Mouse (Mus musculus) gastrocnemius, adult 8-10 months (tissue): ENCODE data around the gene Snap25. TPM values are rescaled to one million over a fixed set of nuclear protein-coding genes. Genes with fewer than 3 reads are reported as not detected.

Experiments used
- DNase-seq, 2 experiments: peaks; one replicate each; pipeline ENCODE4 v3.0.0; 2022; ENCODE audit warnings: low spot score in 2 of 2
- total RNA-seq, 4 experiments: library from RNA; stranded (reverse); gene quantifications; 2 replicates each; pipeline ENCODE4 v1.2.4; 2022

Snap25 gene
- total RNA-seq, 4 experiments from 2014 or later = 0.29 to 0.38 (median 0.36) TPM; not detected in 1

DNA sequence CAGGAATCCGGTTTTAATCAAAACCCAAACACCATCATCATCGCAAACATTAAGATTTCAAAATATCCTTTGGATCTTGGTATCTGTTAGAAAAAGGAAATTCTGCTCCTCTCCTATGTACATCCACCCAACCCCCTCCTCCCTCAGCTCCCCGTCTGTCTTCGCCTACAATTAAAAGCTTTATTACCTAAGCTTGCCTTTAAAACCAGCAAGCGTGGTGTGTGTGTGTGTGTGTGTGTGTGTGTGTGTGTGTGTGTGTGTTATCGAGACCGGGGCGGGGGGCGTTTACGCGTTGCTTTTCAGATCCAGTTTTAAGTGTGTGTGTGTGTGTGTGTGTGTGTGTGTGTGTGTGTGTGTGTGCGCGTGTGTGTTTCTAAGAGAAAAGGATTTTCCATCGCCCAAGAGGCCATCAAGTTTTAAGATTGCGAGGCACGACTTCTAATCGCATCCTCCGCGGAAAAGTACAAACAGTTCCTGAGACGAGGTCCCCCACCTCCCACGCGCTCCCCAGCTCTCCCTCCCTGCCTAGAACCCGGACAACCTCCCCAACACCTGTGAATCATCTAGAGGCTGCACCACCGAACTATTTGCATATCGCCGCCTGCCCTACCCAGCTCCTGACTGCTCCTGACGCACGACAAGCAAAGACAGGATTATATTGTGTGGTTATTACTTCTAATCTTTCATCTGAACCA lies 1.4 kb upstream of the Snap25 start:
- no peak for DNase-seq

DNA sequence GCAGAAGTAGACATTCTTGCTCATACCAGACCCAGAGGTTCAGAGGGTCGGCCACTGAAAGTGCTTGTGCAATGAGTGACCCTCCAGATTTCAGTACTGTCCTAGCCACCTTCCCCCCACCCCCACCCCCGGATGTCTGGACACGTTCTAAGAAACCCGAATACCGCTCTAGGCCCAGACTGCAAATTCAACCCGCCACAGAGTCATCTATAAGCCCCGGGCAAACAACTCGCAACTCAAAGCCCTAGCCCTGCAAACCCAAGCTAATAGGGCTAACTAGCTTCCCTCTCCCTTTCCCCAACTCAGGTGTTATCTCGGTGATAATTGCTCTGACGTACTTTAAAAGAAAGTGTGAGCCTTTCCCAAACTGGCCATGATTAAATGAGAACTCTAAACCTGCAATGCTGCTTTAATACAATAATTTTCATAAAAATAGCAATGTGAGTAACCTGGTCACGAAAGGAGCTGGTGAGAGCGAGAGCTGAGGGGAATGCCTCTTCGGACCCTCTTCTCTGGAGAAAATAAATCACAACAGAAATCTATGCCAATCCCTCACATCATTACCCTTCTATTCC lies 725 bp upstream of the Snap25 start:
- no peak for DNase-seq

DNA sequence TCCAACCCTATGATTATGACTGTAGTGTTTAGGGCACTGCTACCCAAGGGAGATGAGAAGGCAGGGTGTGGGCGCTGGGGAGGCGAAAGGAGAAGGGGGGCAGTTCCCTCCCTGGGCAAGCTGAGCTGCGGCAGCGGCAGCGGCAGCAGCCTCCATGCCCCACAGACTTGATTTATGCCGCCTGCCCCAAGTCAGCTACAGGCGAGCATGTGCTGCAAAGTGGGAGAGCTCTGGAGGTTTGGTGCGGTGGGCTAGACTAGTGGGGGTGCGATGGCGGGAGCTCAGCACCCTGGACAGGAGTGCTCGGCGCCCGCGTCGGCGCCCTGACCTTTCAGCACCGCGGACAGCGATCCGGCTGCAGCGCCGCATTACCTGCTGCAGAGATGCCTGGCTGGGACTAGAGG lies 757 bp downstream of the Snap25 start:
- peak; percentile 23 to 51 for DNase-seq

DNA sequence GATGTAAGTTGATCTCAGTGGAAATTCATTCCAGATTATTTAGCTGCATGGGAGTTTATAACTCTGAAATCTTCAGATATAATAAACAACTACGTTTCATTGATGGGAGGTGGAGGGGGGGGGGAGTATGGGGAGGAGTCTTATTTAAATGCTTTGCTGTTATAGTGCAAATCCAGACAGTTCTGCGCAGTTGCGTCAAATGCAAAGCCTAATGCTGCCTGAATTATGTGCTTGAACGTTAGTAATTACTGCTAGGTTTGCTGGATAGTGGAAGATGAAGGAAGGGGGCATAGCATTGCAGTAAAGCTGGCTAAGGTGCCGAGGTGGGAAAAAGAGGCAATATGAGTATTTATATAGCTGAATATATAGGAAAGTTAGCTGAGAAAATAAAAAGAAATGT lies 2.3 kb downstream of the Snap25 start:
- no peak for DNase-seq

DNA sequence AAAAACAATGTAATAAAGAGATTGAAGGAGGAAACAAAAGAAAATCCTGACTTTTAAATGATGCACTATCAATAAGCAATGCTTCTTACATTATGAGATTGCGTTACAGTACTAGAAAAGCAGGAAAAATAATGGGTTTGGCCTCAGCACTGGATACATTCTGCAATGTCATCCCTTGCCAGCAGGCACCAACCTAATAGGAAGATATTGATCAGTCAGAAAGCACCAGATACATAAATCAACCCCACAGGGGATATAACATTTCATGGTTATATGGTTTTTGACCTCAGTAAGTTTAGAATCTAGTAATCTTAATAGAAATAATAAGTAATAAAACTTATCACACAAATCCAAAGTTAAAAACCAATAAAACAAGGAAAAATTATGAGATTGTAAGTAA lies 3.1 kb downstream of the Snap25 start:
- DNase-seq = no peak

DNA sequence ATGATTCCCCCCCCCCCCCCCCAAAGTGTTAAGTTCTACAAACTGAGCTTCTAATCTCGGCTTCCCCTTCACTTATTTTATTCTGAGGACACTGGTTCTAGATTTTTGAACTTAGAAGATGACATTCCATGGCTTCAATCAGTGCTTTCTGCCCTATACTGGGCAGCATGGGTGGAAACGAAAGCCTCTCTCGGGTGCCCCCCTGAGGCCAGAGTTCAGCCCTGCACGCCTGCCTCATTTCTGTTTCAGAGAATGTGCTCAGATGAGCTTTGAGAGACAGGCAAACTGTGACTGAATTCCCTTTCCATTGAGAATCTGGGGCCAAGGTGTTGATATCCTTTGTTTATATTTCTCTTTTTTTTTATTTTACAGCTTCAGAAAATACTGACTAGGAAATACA lies 7.0 kb downstream of the Snap25 start:
- DNase-seq = peak in 1 of 2 experiments; percentile 5

DNA sequence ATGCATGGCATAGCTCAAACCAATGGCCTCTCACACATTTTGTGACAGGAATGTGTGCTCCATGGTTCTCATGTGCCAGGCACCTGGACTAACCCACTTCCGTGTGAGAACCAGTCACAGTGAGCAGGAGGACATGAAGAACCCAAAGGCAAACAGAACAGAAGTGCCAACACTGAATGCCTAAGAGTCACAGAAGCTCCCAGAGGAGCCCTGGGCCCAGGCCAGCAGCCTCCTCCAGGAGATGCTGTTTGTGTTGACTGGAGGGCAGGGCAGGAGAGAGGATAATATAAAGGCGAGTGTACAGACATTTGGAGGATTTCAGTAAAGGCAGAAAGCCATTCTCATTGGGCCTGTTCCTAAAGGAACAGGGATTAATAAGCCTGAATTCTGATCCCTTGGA lies 25.0 kb downstream of the Snap25 start:
- no peak for DNase-seq

DNA sequence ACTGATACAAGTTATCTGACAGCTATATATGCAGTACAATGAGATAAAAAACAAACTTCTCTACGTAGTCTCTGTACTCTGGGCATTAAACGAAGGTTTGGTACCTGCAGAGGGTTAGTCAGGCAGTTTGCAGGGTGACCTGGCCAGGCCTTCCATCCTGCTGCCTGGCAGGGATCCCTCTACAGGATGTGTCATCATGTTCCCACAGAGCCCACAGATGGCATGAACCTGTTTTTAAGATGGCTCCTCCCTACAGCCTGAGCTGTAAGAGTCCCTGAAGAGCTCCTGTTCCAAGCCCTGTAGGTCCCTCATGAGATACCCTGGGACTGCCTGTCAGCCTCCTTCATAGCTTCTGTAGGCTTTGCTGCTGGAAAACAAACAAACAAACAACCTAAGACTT lies 29.0 kb downstream of the Snap25 start:
- DNase-seq = no peak

DNA sequence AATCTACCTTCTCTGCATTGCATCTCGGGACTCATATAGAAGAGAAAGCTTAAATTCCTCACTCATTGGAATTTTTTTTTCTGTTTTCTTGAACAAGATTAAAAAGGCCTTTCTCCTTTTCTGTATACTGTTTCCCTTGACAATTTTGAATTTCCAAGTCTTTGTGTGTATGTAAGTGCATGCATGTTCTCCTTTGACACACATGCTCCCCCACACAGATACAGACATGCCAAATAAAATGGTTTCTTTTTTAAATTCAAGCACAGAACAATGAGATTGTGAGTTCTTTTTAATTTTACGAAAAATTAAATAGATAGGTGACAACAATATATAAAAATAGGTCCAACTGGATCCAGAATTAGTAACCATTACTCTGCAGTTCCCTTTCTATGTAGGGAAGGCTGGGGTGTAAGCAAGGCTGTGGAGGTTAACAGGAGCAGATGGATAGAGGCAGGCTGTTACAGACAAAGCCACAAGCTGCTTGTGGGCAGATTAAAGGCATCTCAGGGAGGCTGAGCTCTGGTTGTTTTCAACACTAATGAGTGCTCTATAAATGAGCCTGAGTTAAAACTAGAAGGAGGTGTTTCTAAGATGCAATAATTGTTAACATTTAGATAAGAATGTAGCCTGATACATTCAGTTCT lies 31.6 kb downstream of the Snap25 start:
- no peak for DNase-seq

DNA sequence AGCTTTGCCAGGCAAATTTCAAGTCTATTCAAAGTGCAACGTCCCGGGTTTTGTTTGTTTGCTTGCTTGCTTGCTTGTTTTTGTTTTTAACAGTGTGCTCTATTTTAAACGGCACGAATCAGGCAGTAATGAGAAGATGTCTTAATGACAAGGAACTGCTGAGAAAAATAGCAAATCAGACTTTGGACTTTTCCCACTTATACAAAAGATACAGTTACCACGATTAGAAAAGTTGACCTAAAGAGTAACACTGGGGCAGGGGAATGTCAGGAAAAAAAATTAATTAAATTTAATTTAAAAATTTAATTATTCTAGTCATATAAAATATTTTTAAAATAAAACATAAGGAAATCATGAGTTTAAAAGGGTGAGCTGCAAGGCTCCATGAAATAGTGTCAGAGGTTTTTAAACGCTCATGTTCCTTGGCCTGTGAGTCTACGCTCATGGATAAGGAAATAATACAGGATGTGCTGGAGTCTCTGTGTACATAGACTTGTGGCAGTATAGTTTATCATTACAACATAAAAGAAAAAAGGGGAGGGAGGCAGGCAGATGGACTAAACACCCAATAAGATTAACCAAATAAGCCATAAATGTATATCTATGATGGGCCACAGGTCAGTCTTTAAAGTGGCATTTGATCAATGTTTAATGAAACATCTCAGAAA lies 32.2 kb downstream of the Snap25 start:
- DNase-seq = no peak

DNA sequence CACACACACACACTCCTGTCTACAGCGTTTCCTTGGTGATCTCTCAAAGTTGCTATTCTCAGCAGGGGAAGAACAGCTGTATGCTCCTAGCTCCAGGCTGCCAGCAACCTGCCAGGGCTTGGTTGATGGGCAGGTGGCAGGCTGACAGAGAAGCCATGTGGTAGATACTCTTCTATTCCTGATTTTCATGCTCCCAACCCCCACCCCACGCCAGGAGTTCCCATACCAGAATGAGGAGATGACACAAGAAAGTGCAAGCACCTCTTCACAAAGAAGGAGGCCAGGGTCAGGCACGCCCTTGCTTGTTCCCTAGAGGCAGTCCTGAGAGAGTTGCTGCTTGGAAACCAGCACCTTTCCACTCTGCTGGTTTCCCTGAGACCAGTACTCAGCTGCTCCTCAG lies 40.4 kb downstream of the Snap25 start:
- DNase-seq = no peak

DNA sequence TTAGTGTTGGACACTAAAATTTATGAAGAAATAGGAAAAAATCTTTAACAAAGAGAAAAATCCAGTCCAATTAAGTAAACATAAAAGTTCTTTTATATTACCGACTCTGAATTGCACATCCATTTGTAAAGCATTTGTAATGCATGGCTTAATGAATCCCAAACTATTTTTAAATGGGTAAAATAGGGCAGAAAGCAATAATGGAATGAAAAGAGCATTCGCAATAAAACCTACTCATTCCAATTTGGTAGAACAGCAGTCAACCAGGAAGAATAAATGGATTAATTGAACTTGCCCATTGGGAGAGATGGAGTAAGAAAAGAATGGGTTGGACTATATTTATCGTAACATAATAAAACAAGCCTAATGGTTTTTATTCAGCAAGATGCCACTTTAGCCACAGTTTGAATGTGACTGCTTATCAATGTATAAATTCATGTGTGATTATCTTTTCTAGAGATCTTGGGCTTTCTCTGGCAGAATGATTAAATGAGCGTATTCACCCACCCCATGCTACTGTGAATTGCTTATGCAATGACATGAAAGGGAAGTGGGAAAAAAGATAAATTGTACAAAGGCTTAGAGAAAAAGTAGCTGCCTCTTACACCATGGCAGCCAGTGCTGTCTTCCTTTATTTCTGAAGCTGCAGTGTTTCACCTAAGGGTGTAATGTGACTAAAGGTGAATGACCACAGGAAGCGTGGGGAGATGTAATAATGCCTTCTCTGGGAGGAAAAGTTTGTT lies 45.7 kb downstream of the Snap25 start:
- no peak for DNase-seq

DNA sequence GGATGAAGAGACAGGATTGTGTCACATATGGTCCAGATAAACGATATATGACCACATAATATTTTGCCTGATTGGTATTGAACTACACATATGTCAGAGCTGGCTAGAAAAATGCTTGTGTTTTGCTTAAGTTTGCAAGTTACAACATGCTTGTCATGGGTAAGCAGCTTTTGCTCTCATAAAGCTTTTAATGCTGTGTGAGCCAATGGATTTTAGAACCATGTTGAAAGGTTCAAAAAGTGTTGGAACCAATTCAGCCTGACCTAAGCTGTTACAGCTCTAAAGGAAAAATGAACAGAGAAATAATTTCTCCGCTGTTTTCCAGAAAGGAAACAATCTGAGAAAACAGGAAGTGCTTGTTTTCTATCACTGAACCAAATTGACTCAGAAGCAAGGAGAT lies 64.9 kb downstream of the Snap25 start:
- DNase-seq = no peak

DNA sequence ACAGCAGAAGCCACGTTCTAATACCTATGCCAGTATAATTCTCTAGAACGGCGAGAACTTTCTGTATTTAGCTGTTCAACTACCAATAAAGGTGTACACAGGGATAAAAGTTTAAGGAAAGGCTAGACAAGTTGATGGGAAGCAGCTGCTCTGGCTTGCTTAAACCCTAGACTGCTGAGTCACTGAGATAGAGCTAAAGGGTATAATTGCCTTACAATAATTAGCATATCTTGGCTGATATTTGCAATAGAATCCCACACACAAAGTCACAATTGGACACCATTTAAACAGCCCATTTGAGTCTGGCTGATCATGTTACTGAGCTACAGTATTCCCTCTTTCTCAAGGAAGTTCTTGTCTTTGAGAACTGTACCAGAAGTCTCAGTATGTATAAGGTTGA lies 65.4 kb downstream of the Snap25 start:
- no peak for DNase-seq

DNA sequence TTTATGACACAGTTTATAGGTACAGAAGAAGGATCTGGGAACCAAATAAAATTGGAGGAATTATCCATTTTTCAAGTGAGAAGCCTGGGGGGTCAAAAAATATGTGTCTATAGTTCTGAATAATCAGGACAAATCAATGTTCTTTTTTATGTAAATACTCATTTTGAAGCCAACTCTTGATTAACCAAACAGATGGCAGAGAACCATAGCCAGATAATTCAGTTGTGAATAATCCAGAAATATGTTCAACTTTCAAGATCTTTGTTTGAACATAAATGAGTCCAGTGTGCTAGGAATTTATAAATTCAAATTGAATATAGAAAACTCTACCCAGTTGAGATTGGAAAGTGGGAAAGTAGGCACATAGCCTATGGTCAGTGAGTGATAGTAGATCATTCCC lies 67.0 kb downstream of the Snap25 start:
- DNase-seq = no peak

DNA sequence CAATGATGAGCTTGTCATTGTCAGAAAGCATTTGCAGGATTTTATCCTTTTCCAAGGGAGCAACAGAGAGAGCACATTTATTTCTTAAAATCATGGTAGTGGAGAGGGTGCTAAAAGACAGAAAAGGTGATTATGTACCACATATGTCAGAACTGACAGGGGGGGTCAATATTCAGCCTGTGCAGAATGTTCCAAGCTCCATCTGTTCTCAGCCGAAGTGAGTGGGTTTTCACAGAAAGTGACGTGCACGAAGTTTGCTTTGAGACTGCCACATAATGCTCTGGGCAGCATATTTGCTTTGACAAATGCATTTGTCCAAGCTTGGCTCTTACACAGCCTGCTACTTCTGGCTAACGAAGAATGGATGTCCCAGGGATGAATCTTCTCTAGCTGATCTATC lies 71.1 kb downstream of the Snap25 start:
- DNase-seq = no peak

DNA sequence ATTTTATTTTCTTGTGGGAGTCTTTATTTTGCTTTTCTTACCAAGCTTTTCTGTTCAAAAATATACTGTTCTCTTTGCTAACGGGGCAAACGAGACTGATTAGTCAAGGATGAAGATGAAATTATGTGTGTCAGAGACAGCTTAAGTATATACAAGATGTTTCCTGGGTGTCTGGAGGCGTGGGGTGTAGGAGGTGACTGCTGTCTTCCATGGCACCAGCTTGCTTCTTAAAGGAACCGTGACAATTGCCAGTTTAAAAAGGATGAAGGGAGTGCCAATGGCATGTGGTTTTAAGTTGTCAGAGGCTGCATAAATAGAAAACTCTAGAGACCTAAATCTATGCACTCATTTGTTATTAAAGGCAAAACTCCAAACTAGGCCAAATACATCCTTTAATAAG lies 75.1 kb downstream of the Snap25 start:
- no peak for DNase-seq

DNA sequence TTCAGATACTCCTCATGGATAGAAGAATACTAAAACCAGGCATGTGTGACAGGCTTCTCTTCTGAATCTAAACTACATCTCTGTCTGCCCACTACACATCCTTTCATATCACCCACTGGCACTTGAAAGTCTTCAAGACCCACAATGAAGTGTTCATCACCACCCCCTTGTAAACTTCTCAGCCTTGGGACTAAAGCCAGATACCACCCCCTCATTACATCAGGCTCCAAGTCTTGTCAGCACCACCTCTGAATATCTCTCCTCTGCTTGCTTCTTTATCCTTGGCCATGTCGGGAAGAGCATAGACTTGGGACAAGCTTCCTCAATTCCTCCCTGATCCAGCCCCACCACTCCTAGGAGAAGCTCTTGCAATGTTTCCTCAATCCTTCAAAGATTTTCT lies 83.3 kb downstream of the Snap25 start:
- DNase-seq = no peak

DNA sequence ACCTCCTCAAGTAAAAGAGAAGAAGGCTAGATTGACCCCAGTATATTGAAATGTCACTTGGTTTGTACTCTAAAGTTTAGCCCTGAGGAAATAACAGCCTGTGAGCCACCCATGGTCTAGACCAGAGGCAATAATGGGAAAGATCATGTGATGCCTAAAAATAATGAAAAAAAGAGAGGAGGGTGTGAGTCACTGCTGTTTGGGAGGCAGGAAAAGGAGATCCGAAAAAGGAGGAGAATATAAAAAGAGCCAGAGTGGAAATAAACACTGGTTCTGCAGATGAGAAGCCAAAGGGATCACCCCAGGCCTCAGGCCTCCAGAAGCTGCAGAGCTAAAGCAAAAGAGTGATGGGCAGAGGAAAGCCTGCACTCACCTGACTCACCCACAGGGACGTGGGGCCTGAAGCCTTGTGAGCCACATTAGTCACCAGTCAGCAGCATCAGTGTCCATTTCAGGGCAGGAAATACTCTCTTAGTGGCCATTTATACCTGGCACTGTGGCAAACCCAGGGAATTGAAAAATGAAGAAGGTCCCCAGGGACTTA lies 85.7 kb downstream of the Snap25 start:
- DNase-seq = no peak

DNA sequence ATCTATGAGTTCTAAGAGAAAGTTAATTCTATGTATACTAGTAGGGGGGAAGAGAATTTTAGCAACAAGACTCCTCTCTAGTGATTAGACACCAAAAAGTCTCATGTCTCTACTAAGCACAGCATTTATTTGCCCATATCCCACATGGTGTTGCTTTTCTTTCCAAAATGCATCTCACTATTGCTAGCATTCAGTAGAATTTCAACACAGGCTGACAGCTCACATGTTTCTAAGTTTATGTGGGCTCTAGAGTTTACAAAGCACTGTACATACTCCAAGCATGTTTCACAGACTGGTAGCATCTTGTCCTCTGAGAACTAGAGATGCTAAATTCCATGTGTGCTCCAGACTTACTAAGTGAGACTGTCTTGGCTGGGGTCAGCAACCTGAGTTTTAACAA lies 87.8 kb downstream of the Snap25 start:
- DNase-seq = no peak

DNA sequence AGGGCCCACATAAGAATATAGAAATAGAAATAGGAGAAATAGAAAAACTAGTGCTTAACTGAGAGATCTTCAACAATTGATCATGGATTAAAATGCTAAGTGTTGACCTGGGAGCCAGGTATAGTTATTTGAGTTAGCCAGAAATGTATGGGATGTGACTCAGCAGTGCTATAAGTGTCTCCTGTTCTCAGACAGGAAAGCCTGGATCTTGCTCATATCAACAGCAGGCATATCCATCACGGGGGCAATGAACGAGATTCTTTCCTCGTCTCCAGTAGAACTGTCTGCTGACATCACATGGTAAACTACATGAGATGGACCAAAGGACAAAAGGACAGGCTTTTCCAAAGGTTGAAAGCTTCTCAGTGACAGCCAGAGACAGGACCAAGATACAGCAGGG lies 88.8 kb downstream of the Snap25 start:
- DNase-seq = no peak

DNA sequence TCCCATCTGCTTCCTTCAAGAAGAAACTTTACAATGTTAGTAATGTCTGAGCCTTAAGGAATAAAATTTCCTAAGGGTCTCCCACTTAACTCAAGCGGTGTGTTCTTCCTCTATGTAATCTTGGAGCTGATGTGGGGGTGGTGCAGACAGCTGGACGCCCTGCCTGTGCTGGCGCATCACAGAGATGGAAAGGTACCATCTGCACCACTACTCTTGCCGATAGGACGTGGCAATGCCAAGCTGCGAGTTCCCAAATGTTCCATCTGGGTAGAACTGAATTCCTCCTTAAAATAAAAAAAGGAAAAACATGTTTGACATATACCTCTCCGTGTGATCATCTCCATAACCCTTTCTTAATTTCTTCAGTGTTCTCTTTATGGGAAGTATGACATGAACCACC lies 89.9 kb downstream of the Snap25 start:
- no peak for DNase-seq
